Mouse (Mus musculus) MEL (cell line): Measurements from ENCODE around the gene Kmt2a. TPM values are rescaled to one million over a fixed set of nuclear protein-coding genes. Genes with fewer than 3 reads are reported as not detected.

Experiments
- DNase-seq: peaks from one replicate; pipeline ENCODE4 v3.0.0; 2011; ENCODE audit warnings: low read depth, low spot score
- H3K27ac ChIP-seq: 2 replicates; pipeline ENCODE4 v1.5.1; 2012; ENCODE audit warnings: low read depth, mild to moderate bottlenecking, control low read depth, low read length, moderate library complexity; ENCODE audit not compliant: control insufficient read depth
- H3K27me3 ChIP-seq, 2 experiments: fragments of 150-350 bp in 1 of 2; sonication (generic) in 1 of 2; 2 replicates each; pipeline ENCODE4 v1.6.1; 2012; ENCODE audit warnings: low read length in 2 of 2, mild to moderate bottlenecking in 2 of 2, improper control_type of control experiment in 1 of 2, moderate library complexity in 1 of 2; ENCODE audit not compliant: insufficient read depth in 2 of 2, control insufficient read depth in 1 of 2
- H3K36me3 ChIP-seq, 2 experiments: 2 replicates each; pipeline ENCODE4 v1.6.1; 2012 to 2014; ENCODE audit warnings: low read length in 2 of 2, improper control_type of control experiment in 1 of 2, inconsistent platforms in 1 of 2, mild to moderate bottlenecking in 1 of 2; ENCODE audit not compliant: insufficient read depth in 2 of 2, control insufficient read depth in 1 of 2
- H3K4me1 ChIP-seq, 2 experiments: fragments of 150-350 bp in 1 of 2; sonication (generic) in 1 of 2; 2 replicates each; pipeline ENCODE4 v1.6.1; 2012; ENCODE audit warnings: low read length in 2 of 2, improper control_type of control experiment in 1 of 2, mild to moderate bottlenecking in 1 of 2; ENCODE audit not compliant: insufficient read depth in 2 of 2, control insufficient read depth in 1 of 2
- H3K4me3 ChIP-seq, 2 experiments: fragments of 150-350 bp in 1 of 2; sonication (generic) in 1 of 2; 2 replicates each; pipeline ENCODE4 v1.5.1; 2012; ENCODE audit warnings: low read depth in 2 of 2, low read length in 2 of 2, mild to moderate bottlenecking in 2 of 2, moderate library complexity in 2 of 2, control low read depth in 1 of 2, improper control_type of control experiment in 1 of 2; ENCODE audit not compliant: control insufficient read depth in 1 of 2, insufficient read depth in 1 of 2
- H3K79me2 ChIP-seq: 2 replicates; pipeline ENCODE4 v1.6.1; 2012; ENCODE audit warnings: mild to moderate bottlenecking, low read length, moderate library complexity; ENCODE audit not compliant: control insufficient read depth, poor library complexity, insufficient read depth
- H3K9ac ChIP-seq: 2 replicates; pipeline ENCODE4 v1.6.1; 2012; ENCODE audit warnings: low read depth, mild to moderate bottlenecking, control low read depth, low read length, moderate library complexity; ENCODE audit not compliant: control insufficient read depth, poor library complexity, severe bottlenecking
- H3K9me3 ChIP-seq: fragments of 150-350 bp; sonication (generic); replicated peaks from 2 replicates; pipeline ENCODE4 v1.6.1; 2012; ENCODE audit warnings: mild to moderate bottlenecking, low read length, improper control_type of control experiment, moderate library complexity; ENCODE audit not compliant: insufficient read depth
- BHLHE40 ChIP-seq: IDR thresholded peaks from 2 replicates; pipeline ENCODE4 v1.6.1; 2012; ENCODE audit warnings: low read depth, mild to moderate bottlenecking, inconsistent platforms, low read length, improper control_type of control experiment, borderline replicate concordance
- CHD1 ChIP-seq: IDR thresholded peaks from 2 replicates; pipeline ENCODE4 v1.6.1; 2012; ENCODE audit warnings: low read depth, mild to moderate bottlenecking, inconsistent platforms, low read length, improper control_type of control experiment
- CTCF ChIP-seq, 3 experiments: IDR thresholded peaks in 2 of 3; conservative IDR thresholded peaks in 1 of 3; 2 replicates each; pipeline ENCODE4 v1.5.1; 2011 to 2012; ENCODE audit warnings: low read length in 3 of 3, low read depth in 2 of 3, mild to moderate bottlenecking in 2 of 3, improper control_type of control experiment in 1 of 3, inconsistent platforms in 1 of 3, mixed read lengths in 1 of 3, moderate library complexity in 1 of 3; ENCODE audit not compliant: control insufficient read depth in 1 of 3, insufficient read depth in 1 of 3, poor library complexity in 1 of 3, severe bottlenecking in 1 of 3
- EP300 ChIP-seq, 2 experiments: IDR thresholded peaks; 2 replicates each; pipeline ENCODE4 v1.6.1; 2011; ENCODE audit warnings: improper control_type of control experiment in 2 of 2, low read length in 2 of 2, low read depth in 1 of 2, mild to moderate bottlenecking in 1 of 2
- GATA1 ChIP-seq: IDR thresholded peaks from 2 replicates; pipeline ENCODE4 v1.6.1; 2011; ENCODE audit warnings: low read depth, low read length, improper control_type of control experiment
- JUND ChIP-seq: IDR thresholded peaks from 2 replicates; pipeline ENCODE4 v1.6.1; 2011; ENCODE audit warnings: low read depth, mild to moderate bottlenecking, improper control_type of control experiment, low read length
- KAT2A ChIP-seq: conservative IDR thresholded peaks from 2 replicates; pipeline ENCODE4 v1.6.1; 2012; ENCODE audit warnings: low read depth, low read length, improper control_type of control experiment, inconsistent platforms
- MAFK ChIP-seq: IDR thresholded peaks from 2 replicates; pipeline ENCODE4 v1.6.1; 2011; ENCODE audit warnings: low read depth, mild to moderate bottlenecking, low read length, improper control_type of control experiment, borderline replicate concordance
- MAX ChIP-seq: IDR thresholded peaks from 2 replicates; pipeline ENCODE4 v1.6.1; 2011; ENCODE audit warnings: low read length, improper control_type of control experiment
- MAZ ChIP-seq: IDR thresholded peaks from 2 replicates; pipeline ENCODE4 v1.6.1; 2012; ENCODE audit warnings: low read depth, mild to moderate bottlenecking, inconsistent platforms, low read length, improper control_type of control experiment
- MYB ChIP-seq: IDR thresholded peaks from 2 replicates; pipeline ENCODE4 v1.6.1; 2011; ENCODE audit warnings: mild to moderate bottlenecking, low read depth, low read length, improper control_type of control experiment
- MYC ChIP-seq: IDR thresholded peaks from 2 replicates; pipeline ENCODE4 v1.6.1; 2011; ENCODE audit warnings: low read depth, mild to moderate bottlenecking, low read length, improper control_type of control experiment, moderate library complexity
- NRF1 ChIP-seq: IDR thresholded peaks from 2 replicates; pipeline ENCODE4 v1.6.1; 2014; ENCODE audit warnings: low read depth, mild to moderate bottlenecking, inconsistent platforms, low read length, improper control_type of control experiment, moderate library complexity; ENCODE audit not compliant: poor library complexity, insufficient read depth, severe bottlenecking
- POLR2A ChIP-seq, 2 experiments: IDR thresholded peaks; 2 replicates each; pipeline ENCODE4 v1.6.1; 2011 to 2012; ENCODE audit warnings: low read length in 2 of 2, mild to moderate bottlenecking in 2 of 2, control low read depth in 1 of 2, improper control_type of control experiment in 1 of 2, low read depth in 1 of 2, moderate library complexity in 1 of 2; ENCODE audit not compliant: control insufficient read depth in 1 of 2, insufficient read depth in 1 of 2, poor library complexity in 1 of 2
- POLR2AphosphoS2 ChIP-seq: IDR thresholded peaks from 2 replicates; pipeline ENCODE4 v1.6.1; 2011; ENCODE audit warnings: low read length, improper control_type of control experiment
- RAD21 ChIP-seq: IDR thresholded peaks from 2 replicates; pipeline ENCODE4 v1.6.1; 2011; ENCODE audit warnings: mild to moderate bottlenecking, low read depth, low read length, improper control_type of control experiment
- RCOR1 ChIP-seq: IDR thresholded peaks from 2 replicates; pipeline ENCODE4 v1.6.1; 2012; ENCODE audit warnings: low read depth, mild to moderate bottlenecking, inconsistent platforms, low read length, improper control_type of control experiment
- SIN3A ChIP-seq: IDR thresholded peaks from 2 replicates; pipeline ENCODE4 v1.6.1; 2012; ENCODE audit warnings: low read length, improper control_type of control experiment, inconsistent platforms
- SMC3 ChIP-seq: IDR thresholded peaks from 2 replicates; pipeline ENCODE4 v1.6.1; 2011; ENCODE audit warnings: low read depth, low read length, improper control_type of control experiment
- TBP ChIP-seq: IDR thresholded peaks from 2 replicates; pipeline ENCODE4 v1.8.0; 2011; ENCODE audit warnings: low read depth, low read length, improper control_type of control experiment
- TCF12 ChIP-seq: IDR thresholded peaks from 2 replicates; pipeline ENCODE4 v1.6.1; 2014; ENCODE audit warnings: low read depth, mild to moderate bottlenecking, inconsistent platforms, low read length, improper control_type of control experiment, moderate library complexity
- USF1 ChIP-seq: IDR thresholded peaks from 2 replicates; pipeline ENCODE4 v1.6.1; 2014; ENCODE audit warnings: low read depth, mild to moderate bottlenecking, inconsistent platforms, low read length, improper control_type of control experiment, moderate library complexity
- ZC3H11A ChIP-seq: IDR thresholded peaks from 2 replicates; pipeline ENCODE4 v1.6.1; 2012; ENCODE audit warnings: low read depth, mild to moderate bottlenecking, inconsistent platforms, low read length, improper control_type of control experiment
- ZNF384 ChIP-seq: IDR thresholded peaks from 2 replicates; pipeline ENCODE4 v1.6.1; 2012; ENCODE audit warnings: low read depth, mild to moderate bottlenecking, inconsistent platforms, low read length, improper control_type of control experiment
- polyA plus RNA-seq, 2 experiments: library from polyadenylated mRNA; stranded (reverse) in 1 of 2; unstranded in 1 of 2; fragments of >175 nt in 1 of 2; fragments of >200 nt in 1 of 2; gene quantifications; 2 replicates each; pipeline versions ENCODE4 v1.2.1 to v1.2.4; 2012; ENCODE audit warnings: low replicate concordance in 2 of 2, low read depth in 1 of 2; ENCODE audit not compliant: insufficient read length in 2 of 2, insufficient read depth in 1 of 2, missing spikeins in 1 of 2
- total RNA-seq: library from RNA; depleted of rRNA; stranded (reverse); fragments of 300-350 nt; gene quantifications from 2 replicates; pipeline ENCODE4 v1.2.3, GENCODE M21; 2012

Gene Kmt2a
- total and polyA plus RNA-seq, 3 experiments = 4.7 to 27.3 (median 11.7) TPM

- peak; percentile 85 for DNase-seq
- H3K36me3 ChIP-seq = peaks cover 0 to 21% of the 10 kb centered on the region in 2 experiments; a peak in 2 of 4 replicates
- no peaks in the 10 kb centered on the region for H3K27me3 ChIP-seq
- no peak overlapping the region for H3K27ac ChIP-seq
- no peak overlapping the region for H3K4me3 ChIP-seq
- no peaks in the 10 kb centered on the region for H3K79me2 ChIP-seq
- no peaks in the 10 kb centered on the region for H3K4me1 ChIP-seq
- H3K9me3 ChIP-seq = no peaks in the 10 kb centered on the region
- no peak overlapping the region for H3K9ac ChIP-seq
- peak; percentile 64 for TF ChIP-seq RAD21
- TF ChIP-seq GATA1 = no peak
- 0 out of 2 replicates have a peak, but pooled peaks have one; percentile 50 for TF ChIP-seq JUND
- TF ChIP-seq SIN3A = peak; percentile 37; the same call in 1 of the 2 replicates
- 0 out of 2 replicates have a peak, but pooled peaks have one; percentile 48 for TF ChIP-seq MYC
- peak; percentile 81 to 87 (median 87) for TF ChIP-seq CTCF (IDR thresholded peaks at IDR 0.05 in 2 of 3, conservative IDR thresholded peaks at IDR 0.05 in 1 of 3; ENCODE audit: control insufficient read depth in 1 of 3, insufficient read depth in 1 of 3, low read depth in 2 of 3, low read length in 3 of 3, poor library complexity in 1 of 3, severe bottlenecking in 1 of 3)
- TF ChIP-seq ZC3H11A = peak; percentile 25; the same call in 1 of the 2 replicates
- TF ChIP-seq BHLHE40 = 0 out of 2 replicates have a peak, but pooled peaks have one; percentile 19
- no peak for TF ChIP-seq TBP
- TF ChIP-seq POLR2AphosphoS2 = no peak
- TF ChIP-seq SMC3 = peak; percentile 80
Observed at GRCm38 (mm10) chr9:44836439-44836838, 44.7 kb downstream of the Kmt2a start.

- no peaks in the 10 kb centered on the region for H3K9me3 ChIP-seq
- H3K27me3 ChIP-seq = no peaks in the 10 kb centered on the region
- no peak overlapping the region for H3K4me3 ChIP-seq
- no peaks in the 10 kb centered on the region for H3K4me1 ChIP-seq
- no peak for DNase-seq
- peaks cover 0 to 22% of the 10 kb centered on the region in 2 experiments; a peak in 2 of 4 replicates for H3K36me3 ChIP-seq
- H3K27ac ChIP-seq = no peak overlapping the region
- H3K79me2 ChIP-seq = no peaks in the 10 kb centered on the region
- H3K9ac ChIP-seq = no peak overlapping the region
- TF ChIP-seq MAZ = no peak
- TF ChIP-seq USF1 = no peak
- no peak for TF ChIP-seq NRF1
- TF ChIP-seq RCOR1 = no peak
- no peak for TF ChIP-seq MAX
- TF ChIP-seq EP300 (IDR thresholded peaks at IDR 0.05; ENCODE audit: low read depth in 1 of 2, low read length in 2 of 2) = no peak
- TF ChIP-seq MYB = no peak
- TF ChIP-seq POLR2A (IDR thresholded peaks at IDR 0.05; ENCODE audit: control insufficient read depth in 1 of 2, insufficient read depth in 1 of 2, low read depth in 1 of 2, low read length in 2 of 2, poor library complexity in 1 of 2) = no peak
- TF ChIP-seq ZC3H11A = no peak
- TF ChIP-seq ZNF384 = no peak
- TF ChIP-seq GATA1 = no peak
- TF ChIP-seq KAT2A = no peak
- no peak for TF ChIP-seq CHD1
- no peak for TF ChIP-seq MAFK
- no peak for TF ChIP-seq CTCF (IDR thresholded peaks at IDR 0.05 in 2 of 3, conservative IDR thresholded peaks at IDR 0.05 in 1 of 3; ENCODE audit: control insufficient read depth in 1 of 3, insufficient read depth in 1 of 3, low read depth in 2 of 3, low read length in 3 of 3, poor library complexity in 1 of 3, severe bottlenecking in 1 of 3)
- no peak for TF ChIP-seq BHLHE40
- TF ChIP-seq TCF12 = no peak
- TF ChIP-seq JUND = no peak
Observed at GRCm38 (mm10) chr9:44832356-44832755, 48.7 kb downstream of the Kmt2a start.
